Mouse (Mus musculus): ENCODE measurements around the gene Nphp3. TPM values are rescaled to one million over a fixed set of nuclear protein-coding genes. Genes with fewer than 3 reads are reported as not detected.

Gene Nphp3
- polyA plus RNA-seq, 1 experiment = not detected

- no peaks in the 10 kb centered on the region; the same call in 1 of the 2 replicates for H3K36me3 ChIP-seq (ENCODE audit: control insufficient read depth)
- TF ChIP-seq GATA1 (IDR thresholded peaks at IDR 0.05; ENCODE audit: low read length) (no peak), TAL1 (IDR thresholded peaks at IDR 0.05; ENCODE audit: low read length) (no peak)
- no peaks in the 10 kb centered on the region for H3K27me3 ChIP-seq (ENCODE audit: control insufficient read depth)
- H3K9me3 ChIP-seq (ENCODE audit: control insufficient read depth, low read length) = peaks cover 2% of the 10 kb centered on the region; the same call in 1 of the 2 replicates
- H3K4me1 ChIP-seq (ENCODE audit: control insufficient read depth) = no peaks in the 10 kb centered on the region
- H3K4me3 ChIP-seq (replicated peaks) = no peak overlapping the region
These were observed 27.5 kb downstream of the Nphp3 start for GRCm38 (mm10) chr9:104029861-104030260.

GRCm38 (mm10) chr9:104034231-104034630, 31.9 kb downstream of the Nphp3 start:
- Histone ChIP-seq H3K27me3 (ENCODE audit: control insufficient read depth) (no peaks in the 10 kb centered on the region), H3K4me1 (ENCODE audit: control insufficient read depth) (no peaks in the 10 kb centered on the region), H3K36me3 (ENCODE audit: control insufficient read depth) (no peaks in the 10 kb centered on the region), H3K9me3 (ENCODE audit: control insufficient read depth, low read length) (peaks cover 2% of the 10 kb centered on the region; the same call in 1 of the 2 replicates), H3K4me3 (replicated peaks) (no peak overlapping the region)
- no peak for TF ChIP-seq GATA1 (IDR thresholded peaks at IDR 0.05; ENCODE audit: low read length)
- TF ChIP-seq TAL1 (IDR thresholded peaks at IDR 0.05; ENCODE audit: low read length) = no peak

- Histone ChIP-seq H3K9me3 (ENCODE audit: control insufficient read depth, low read length) (peaks cover 2% of the 10 kb centered on the region; the same call in 1 of the 2 replicates), H3K4me3 (replicated peaks) (no peak overlapping the region), H3K36me3 (ENCODE audit: control insufficient read depth) (no peaks in the 10 kb centered on the region), H3K27me3 (ENCODE audit: control insufficient read depth) (no peaks in the 10 kb centered on the region), H3K4me1 (ENCODE audit: control insufficient read depth) (no peaks in the 10 kb centered on the region)
- TF ChIP-seq TAL1 (IDR thresholded peaks at IDR 0.05; ENCODE audit: low read length) (no peak), GATA1 (IDR thresholded peaks at IDR 0.05; ENCODE audit: low read length) (no peak)
These were observed 32.4 kb downstream of the Nphp3 start for GRCm38 (mm10) chr9:104034718-104035117.

- TF ChIP-seq TAL1 (IDR thresholded peaks at IDR 0.05; ENCODE audit: low read length) = no peak
- no peak for TF ChIP-seq GATA1 (IDR thresholded peaks at IDR 0.05; ENCODE audit: low read length)
- Histone ChIP-seq H3K27me3 (ENCODE audit: control insufficient read depth) (no peaks in the 10 kb centered on the region), H3K9me3 (ENCODE audit: control insufficient read depth, low read length) (peaks cover 2% of the 10 kb centered on the region; the same call in 1 of the 2 replicates), H3K4me3 (replicated peaks) (no peak overlapping the region), H3K4me1 (ENCODE audit: control insufficient read depth) (no peaks in the 10 kb centered on the region), H3K36me3 (ENCODE audit: control insufficient read depth) (no peaks in the 10 kb centered on the region)
These were observed 33.1 kb downstream of the Nphp3 start for GRCm38 (mm10) chr9:104035261-104036015.

GRCm38 (mm10) chr9:104038266-104038665, 35.9 kb downstream of the Nphp3 start:
- TF ChIP-seq GATA1 (IDR thresholded peaks at IDR 0.05; ENCODE audit: low read length) = no peak
- TF ChIP-seq TAL1 (IDR thresholded peaks at IDR 0.05; ENCODE audit: low read length) = no peak

GRCm38 (mm10) chr9:104039031-104039695, 36.8 kb downstream of the Nphp3 start:
- H3K4me1 ChIP-seq (ENCODE audit: control insufficient read depth) = no peaks in the 10 kb centered on the region
- no peak overlapping the region for H3K4me3 ChIP-seq (replicated peaks)
- H3K27me3 ChIP-seq (ENCODE audit: control insufficient read depth) = no peaks in the 10 kb centered on the region
- H3K36me3 ChIP-seq (ENCODE audit: control insufficient read depth) = 0 out of 2 replicates have a peak, but pooled peaks cover 2% of the 10 kb centered on the region
- TF ChIP-seq TAL1 (IDR thresholded peaks at IDR 0.05; ENCODE audit: low read length) = no peak
- TF ChIP-seq GATA1 (IDR thresholded peaks at IDR 0.05; ENCODE audit: low read length) = no peak
- H3K9me3 ChIP-seq (ENCODE audit: control insufficient read depth, low read length) = no peaks in the 10 kb centered on the region

More at GRCm38 (mm10) chr9:104038266-104038665, 35.9 kb downstream of the Nphp3 start:
- Histone ChIP-seq H3K4me3 (replicated peaks) (no peak overlapping the region), H3K27me3 (ENCODE audit: control insufficient read depth) (no peaks in the 10 kb centered on the region), H3K4me1 (ENCODE audit: control insufficient read depth) (no peaks in the 10 kb centered on the region), H3K9me3 (ENCODE audit: control insufficient read depth, low read length) (no peaks in the 10 kb centered on the region), H3K36me3 (ENCODE audit: control insufficient read depth) (0 out of 2 replicates have a peak, but pooled peaks cover 2% of the 10 kb centered on the region)

- Histone ChIP-seq H3K36me3 (ENCODE audit: control insufficient read depth) (0 out of 2 replicates have a peak, but pooled peaks cover 2% of the 10 kb centered on the region), H3K4me1 (ENCODE audit: control insufficient read depth) (no peaks in the 10 kb centered on the region), H3K4me3 (replicated peaks) (no peak overlapping the region), H3K27me3 (ENCODE audit: control insufficient read depth) (no peaks in the 10 kb centered on the region), H3K9me3 (ENCODE audit: control insufficient read depth, low read length) (no peaks in the 10 kb centered on the region)
- no peak for TF ChIP-seq TAL1 (IDR thresholded peaks at IDR 0.05; ENCODE audit: low read length)
These were observed 37.4 kb downstream of the Nphp3 start for GRCm38 (mm10) chr9:104039742-104040141.

- Histone ChIP-seq H3K9me3 (ENCODE audit: control insufficient read depth, low read length) (no peaks in the 10 kb centered on the region), H3K27me3 (ENCODE audit: control insufficient read depth) (no peaks in the 10 kb centered on the region), H3K4me1 (ENCODE audit: control insufficient read depth) (no peaks in the 10 kb centered on the region), H3K4me3 (replicated peaks) (no peak within 1 kb of the TSS), H3K36me3 (ENCODE audit: control insufficient read depth) (0 out of 2 replicates have a peak, but pooled peaks cover 2% of the 10 kb centered on the region)
- no peak for TF ChIP-seq GATA1 (IDR thresholded peaks at IDR 0.05; ENCODE audit: low read length)
- TF ChIP-seq TAL1 (IDR thresholded peaks at IDR 0.05; ENCODE audit: low read length) = no peak
These were observed 38.0 kb downstream of the Nphp3 start, which contains the start of gene Gm28305 for GRCm38 (mm10) chr9:104040362-104040761. Gene Gm28305, plus strand, starts transcription at chr9:104040662.

GRCm38 (mm10) chr9:104043676-104044075, 41.3 kb downstream of the Nphp3 start:
- Histone ChIP-seq H3K4me1 (ENCODE audit: control insufficient read depth) (no peaks in the 10 kb centered on the region), H3K9me3 (ENCODE audit: control insufficient read depth, low read length) (no peaks in the 10 kb centered on the region), H3K36me3 (ENCODE audit: control insufficient read depth) (peaks cover 26% of the 10 kb centered on the region), H3K27me3 (ENCODE audit: control insufficient read depth) (no peaks in the 10 kb centered on the region), H3K4me3 (replicated peaks) (no peak overlapping the region)
- TF ChIP-seq TAL1 (IDR thresholded peaks at IDR 0.05; ENCODE audit: low read length) = no peak
- TF ChIP-seq GATA1 (IDR thresholded peaks at IDR 0.05; ENCODE audit: low read length) = no peak

Data from erythroblast, embryonic 14.5 days (primary cell).